Mouse (Mus musculus) mammary gland, adult 2 months (tissue): ENCODE measurements around the gene Xrcc2. TPM values are rescaled to one million over a fixed set of nuclear protein-coding genes. Genes with fewer than 3 reads are reported as not detected.

Experiments used
- polyA plus RNA-seq: library from polyadenylated mRNA; depleted of rRNA; stranded (reverse); fragments of >200 nt; gene quantifications from 2 replicates; pipeline ENCODE4 v1.2.3, GENCODE M21; 2012; ENCODE audit warnings: low replicate concordance; rRNA removed

The Xrcc2 gene
- 3.6 and 5.0 TPM in 2 replicates for polyA plus RNA-seq

DNA sequence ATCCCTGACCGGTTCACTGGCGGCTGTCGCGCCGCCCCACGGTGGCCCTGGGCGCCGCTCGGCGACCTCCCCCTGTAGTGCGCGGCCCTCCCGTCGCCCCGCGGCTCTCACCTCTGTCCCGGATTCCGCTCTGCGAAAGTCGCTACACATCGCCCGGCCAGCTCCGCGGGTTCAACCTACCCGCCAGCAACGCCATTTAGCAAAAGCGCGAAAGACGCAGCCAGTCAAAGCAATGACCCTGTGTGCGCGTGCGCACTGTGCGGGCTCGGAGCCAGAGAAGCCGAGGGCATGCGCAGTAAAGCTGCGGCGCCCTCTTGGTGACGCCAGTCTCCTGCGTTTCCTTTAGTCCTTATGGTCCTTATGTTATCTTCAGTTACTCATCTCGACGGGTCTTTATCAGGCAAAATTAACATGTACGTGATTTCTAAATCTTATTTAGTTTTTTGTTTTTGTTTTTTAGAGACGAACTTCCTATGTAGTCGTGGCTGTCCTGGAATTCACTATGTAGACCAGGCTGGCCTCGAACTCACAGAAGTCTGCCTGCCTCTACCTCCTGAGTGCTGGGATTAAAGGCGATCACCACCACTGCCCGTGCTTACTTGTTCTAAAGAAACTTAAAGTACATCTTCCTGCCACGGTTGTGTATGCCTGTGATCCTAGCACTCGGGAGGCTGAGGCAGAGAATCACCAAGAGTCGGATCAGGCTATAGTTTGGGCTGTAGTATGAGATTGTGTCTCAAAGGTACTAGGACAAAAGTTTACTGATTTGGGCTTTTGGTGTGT is at the start of gene Xrcc2:
TSS of gene Xrcc2 (minus strand) at position 259 of the 783 bp plus-strand sequence.

Other genes starting within 250 kb of the Xrcc2 start
- gene Kmt2c, start 207.0 kb downstream of the Xrcc2 start, polyA plus RNA-seq, result 16.2 and 23.2 TPM in 2 replicates
- 0.16 TPM in 1 of 2 replicates, not detected in the other for gene Cct8l1, start 189.8 kb downstream of the Xrcc2 start, polyA plus RNA-seq
- 1.6 and 1.9 TPM in 2 replicates for gene Actr3b, start 54.2 kb upstream of the Xrcc2 start, polyA plus RNA-seq
- not detected in 2 replicates for gene Gm21663, start 236.6 kb upstream of the Xrcc2 start, polyA plus RNA-seq
- not detected in 2 replicates for gene Gm21671, start 248.6 kb upstream of the Xrcc2 start, polyA plus RNA-seq